Mouse (Mus musculus): ENCODE results near the gene Prpf4. TPM values are rescaled to one million over a fixed set of nuclear protein-coding genes. Genes with fewer than 3 reads are reported as not detected.

Gene Prpf4
- polyA plus RNA-seq, 1 experiment: 3.5 TPM

- TF ChIP-seq POLR2A (IDR thresholded peaks at IDR 0.05; ENCODE audit: low read depth, low read length) (no peak), CTCF (IDR thresholded peaks at IDR 0.05; ENCODE audit: extremely low read depth, insufficient read length, insufficient replicate concordance, low read depth, low read length) (no peak)
- WGBS: 93% methylated on average over 3 of the region's 3 CpGs
- no peak overlapping the region for H3K27ac ChIP-seq (ENCODE audit: insufficient read depth, low read depth, low read length)
- H3K4me3 ChIP-seq (ENCODE audit: low read depth, low read length): no peak overlapping the region
- H3K4me1 ChIP-seq (ENCODE audit: control insufficient read depth, insufficient read depth, insufficient read length, low read length): peaks cover 7% of the 10 kb centered on the region; the same call in 1 of the 2 replicates
- no peaks in the 10 kb centered on the region for H3K27me3 ChIP-seq (ENCODE audit: control insufficient read depth, insufficient read depth, low read length)
- H3K36me3 ChIP-seq (ENCODE audit: control insufficient read depth, insufficient read depth, low read length): no peaks in the 10 kb centered on the region
These were observed 28.7 kb downstream of the Prpf4 start for GRCm38 (mm10) chr4:62437256-62437778.

GRCm38 (mm10) chr4:62437871-62438270, 29.3 kb downstream of the Prpf4 start:
- no peaks in the 10 kb centered on the region for H3K36me3 ChIP-seq (ENCODE audit: control insufficient read depth, insufficient read depth, low read length)
- TF ChIP-seq POLR2A (IDR thresholded peaks at IDR 0.05; ENCODE audit: low read depth, low read length) (no peak), CTCF (IDR thresholded peaks at IDR 0.05; ENCODE audit: extremely low read depth, insufficient read length, insufficient replicate concordance, low read depth, low read length) (no peak)
- H3K27me3 ChIP-seq (ENCODE audit: control insufficient read depth, insufficient read depth, low read length): no peaks in the 10 kb centered on the region
- 54% methylated on average over 7 of the region's 7 CpGs for WGBS
- H3K4me3 ChIP-seq (ENCODE audit: low read depth, low read length): no peak overlapping the region
- peaks cover 7% of the 10 kb centered on the region; the same call in 1 of the 2 replicates for H3K4me1 ChIP-seq (ENCODE audit: control insufficient read depth, insufficient read depth, insufficient read length, low read length)
- no peak overlapping the region for H3K27ac ChIP-seq (ENCODE audit: insufficient read depth, low read depth, low read length)

- H3K27me3 ChIP-seq (ENCODE audit: control insufficient read depth, insufficient read depth, low read length): no peaks in the 10 kb centered on the region
- TF ChIP-seq CTCF (IDR thresholded peaks at IDR 0.05; ENCODE audit: extremely low read depth, insufficient read length, insufficient replicate concordance, low read depth, low read length) (no peak), POLR2A (IDR thresholded peaks at IDR 0.05; ENCODE audit: low read depth, low read length) (no peak)
- H3K27ac ChIP-seq (ENCODE audit: insufficient read depth, low read depth, low read length): no peak overlapping the region
- peaks cover 2% of the 10 kb centered on the region; the same call in 1 of the 2 replicates for H3K4me1 ChIP-seq (ENCODE audit: control insufficient read depth, insufficient read depth, insufficient read length, low read length)
- no peak overlapping the region for H3K4me3 ChIP-seq (ENCODE audit: low read depth, low read length)
- 63% methylated on average over 4 of the region's 4 CpGs for WGBS
- no peaks in the 10 kb centered on the region for H3K36me3 ChIP-seq (ENCODE audit: control insufficient read depth, insufficient read depth, low read length)
These were observed 31.2 kb downstream of the Prpf4 start for GRCm38 (mm10) chr4:62439793-62440192.

GRCm38 (mm10) chr4:62440544-62440943, 31.9 kb downstream of the Prpf4 start:
- no peak overlapping the region for H3K4me3 ChIP-seq (ENCODE audit: low read depth, low read length)
- no peaks in the 10 kb centered on the region for H3K27me3 ChIP-seq (ENCODE audit: control insufficient read depth, insufficient read depth, low read length)
- no peak for TF ChIP-seq CTCF (IDR thresholded peaks at IDR 0.05; ENCODE audit: extremely low read depth, insufficient read length, insufficient replicate concordance, low read depth, low read length)
- no peak for TF ChIP-seq POLR2A (IDR thresholded peaks at IDR 0.05; ENCODE audit: low read depth, low read length)
- H3K27ac ChIP-seq (ENCODE audit: insufficient read depth, low read depth, low read length): no peak overlapping the region
- no peaks in the 10 kb centered on the region for H3K36me3 ChIP-seq (ENCODE audit: control insufficient read depth, insufficient read depth, low read length)
- no peaks in the 10 kb centered on the region; the same call in 1 of the 2 replicates for H3K4me1 ChIP-seq (ENCODE audit: control insufficient read depth, insufficient read depth, insufficient read length, low read length)
- 72% methylated on average over 4 of the region's 4 CpGs for WGBS

- 61% methylated on average over 4 of the region's 4 CpGs for WGBS
- Histone ChIP-seq H3K27me3 (ENCODE audit: control insufficient read depth, insufficient read depth, low read length) (no peaks in the 10 kb centered on the region), H3K36me3 (ENCODE audit: control insufficient read depth, insufficient read depth, low read length) (no peaks in the 10 kb centered on the region), H3K4me3 (ENCODE audit: low read depth, low read length) (no peak overlapping the region), H3K4me1 (ENCODE audit: control insufficient read depth, insufficient read depth, insufficient read length, low read length) (no peaks in the 10 kb centered on the region; the same call in 1 of the 2 replicates), H3K27ac (ENCODE audit: insufficient read depth, low read depth, low read length) (no peak overlapping the region)
- TF ChIP-seq CTCF (IDR thresholded peaks at IDR 0.05; ENCODE audit: extremely low read depth, insufficient read length, insufficient replicate concordance, low read depth, low read length) (no peak), POLR2A (IDR thresholded peaks at IDR 0.05; ENCODE audit: low read depth, low read length) (no peak)
These were observed 32.4 kb downstream of the Prpf4 start for GRCm38 (mm10) chr4:62440986-62441385.

- H3K27ac ChIP-seq (ENCODE audit: insufficient read depth, low read depth, low read length): no peak overlapping the region
- H3K4me3 ChIP-seq (ENCODE audit: low read depth, low read length): no peak overlapping the region
- WGBS: 34% methylated on average over 5 of the region's 5 CpGs
- no peaks in the 10 kb centered on the region for H3K27me3 ChIP-seq (ENCODE audit: control insufficient read depth, insufficient read depth, low read length)
- TF ChIP-seq POLR2A (IDR thresholded peaks at IDR 0.05; ENCODE audit: low read depth, low read length) (no peak), CTCF (IDR thresholded peaks at IDR 0.05; ENCODE audit: extremely low read depth, insufficient read length, insufficient replicate concordance, low read depth, low read length) (peak; percentile 54; the same call in 1 of the 2 replicates)
- H3K4me1 ChIP-seq (ENCODE audit: control insufficient read depth, insufficient read depth, insufficient read length, low read length): no peaks in the 10 kb centered on the region
- H3K36me3 ChIP-seq (ENCODE audit: control insufficient read depth, insufficient read depth, low read length): no peaks in the 10 kb centered on the region; the same call in 1 of the 2 replicates
These were observed 46.4 kb downstream of the Prpf4 start for GRCm38 (mm10) chr4:62454995-62455394.

GRCm38 (mm10) chr4:62459081-62459480, 50.5 kb downstream of the Prpf4 start:
- TF ChIP-seq CTCF (IDR thresholded peaks at IDR 0.05; ENCODE audit: extremely low read depth, insufficient read length, insufficient replicate concordance, low read depth, low read length) (no peak), POLR2A (IDR thresholded peaks at IDR 0.05; ENCODE audit: low read depth, low read length) (no peak)
- Histone ChIP-seq H3K27me3 (ENCODE audit: control insufficient read depth, insufficient read depth, low read length) (no peaks in the 10 kb centered on the region), H3K36me3 (ENCODE audit: control insufficient read depth, insufficient read depth, low read length) (no peaks in the 10 kb centered on the region; the same call in 1 of the 2 replicates), H3K27ac (ENCODE audit: insufficient read depth, low read depth, low read length) (no peak overlapping the region), H3K4me3 (ENCODE audit: low read depth, low read length) (no peak overlapping the region), H3K4me1 (ENCODE audit: control insufficient read depth, insufficient read depth, insufficient read length, low read length) (peaks cover 5% of the 10 kb centered on the region; the same call in 1 of the 2 replicates)
- WGBS: 59% methylated on average over 3 of the region's 3 CpGs
